Mouse (Mus musculus) cerebellum, adult 11-12 months (tissue): ENCODE measurements around the gene Wdr83.
"Not testable (repeated sequence)": the region's sequence is repeated elsewhere in the genome, so short reads cannot be mapped to it uniquely, and the experiment has no call there.

Experiments used
- DNase-seq: peaks from one replicate; pipeline ENCODE4 v3.0.0; 2022

Gene Wdr83

GRCm38 (mm10) chr8:85081216-85081555, at the start of gene Wdr83:
TSS of gene Wdr83 (minus strand) at chr8:85081306.
- DNase-seq = no peak

DNA sequence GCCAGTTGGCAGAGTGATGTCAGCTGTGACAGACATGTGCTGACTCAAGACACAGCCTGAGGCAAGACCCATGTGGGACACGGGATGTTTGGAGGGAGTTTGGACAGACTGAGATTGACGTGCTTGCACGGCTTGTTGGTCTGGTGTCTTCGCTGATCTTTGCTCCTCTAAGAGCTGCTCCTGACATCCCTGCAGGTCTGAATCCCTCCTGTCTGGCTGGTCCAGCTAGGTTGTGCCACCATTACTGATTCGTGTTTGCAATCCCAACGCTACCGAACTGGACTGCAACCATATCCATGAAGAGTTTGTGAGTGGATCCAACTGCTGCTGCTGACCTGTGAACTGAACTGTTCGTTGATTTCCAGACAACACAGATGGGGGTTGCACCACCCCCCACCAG, 42.6 kb upstream of the Wdr83 start:
- DNase-seq = no peak

GRCm38 (mm10) chr8:85122995-85123394, 41.9 kb upstream of the Wdr83 start, which contains the start of gene Zfp791:
TSS of gene Zfp791 (minus strand) at chr8:85123095.
- no peak for DNase-seq

GRCm38 (mm10) chr8:85120251-85120650, 39.1 kb upstream of the Wdr83 start:
- DNase-seq = not testable (repeated sequence)

DNA sequence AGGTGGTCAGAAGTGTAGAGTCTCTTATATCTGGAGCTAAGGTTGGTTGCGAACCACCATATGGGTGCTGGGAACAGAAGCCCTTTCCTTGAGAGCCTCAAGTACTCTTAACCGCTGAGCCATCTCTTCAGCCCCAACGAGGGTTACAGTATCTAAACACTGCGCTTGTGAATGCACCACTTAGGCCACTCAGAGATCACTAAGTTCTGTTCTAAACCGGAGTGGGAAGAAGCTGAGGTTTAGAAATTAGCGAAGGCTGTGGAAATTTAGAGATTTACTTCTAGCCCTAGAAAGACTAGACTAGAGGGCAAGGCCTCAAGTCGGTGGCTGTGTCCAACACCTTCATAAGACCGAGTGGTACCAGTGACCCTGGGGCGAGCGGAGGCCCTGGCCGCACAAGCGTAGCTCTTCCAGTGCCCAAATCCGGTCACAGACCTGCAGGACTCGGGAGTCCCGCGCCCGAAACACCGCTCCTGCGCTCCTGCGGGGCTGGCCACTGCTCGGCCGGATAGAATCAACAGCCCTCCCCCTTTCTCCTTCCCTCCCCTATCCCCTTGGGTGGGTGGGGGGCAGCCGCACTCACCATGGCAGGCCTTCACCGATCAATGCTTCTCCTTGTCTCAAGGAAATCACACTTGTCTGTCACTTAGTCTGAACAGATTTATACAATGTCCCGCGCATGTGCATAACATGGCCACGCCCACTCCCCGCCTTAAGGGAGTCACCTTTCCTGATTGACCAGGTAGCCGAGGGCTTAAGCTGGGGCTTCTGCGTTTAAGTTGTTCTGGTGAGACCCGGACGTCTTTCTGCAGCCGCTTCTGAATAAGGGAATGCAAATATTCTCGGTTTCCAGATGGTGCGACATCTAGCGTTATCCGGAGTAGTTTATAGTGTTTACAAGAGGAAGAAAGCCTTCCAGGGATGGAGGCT, 38.2 kb upstream of the Wdr83 start:
- DNase-seq = peak; percentile 84

GRCm38 (mm10) chr8:85116984-85117383, 35.9 kb upstream of the Wdr83 start:
- DNase-seq = no peak

DNA sequence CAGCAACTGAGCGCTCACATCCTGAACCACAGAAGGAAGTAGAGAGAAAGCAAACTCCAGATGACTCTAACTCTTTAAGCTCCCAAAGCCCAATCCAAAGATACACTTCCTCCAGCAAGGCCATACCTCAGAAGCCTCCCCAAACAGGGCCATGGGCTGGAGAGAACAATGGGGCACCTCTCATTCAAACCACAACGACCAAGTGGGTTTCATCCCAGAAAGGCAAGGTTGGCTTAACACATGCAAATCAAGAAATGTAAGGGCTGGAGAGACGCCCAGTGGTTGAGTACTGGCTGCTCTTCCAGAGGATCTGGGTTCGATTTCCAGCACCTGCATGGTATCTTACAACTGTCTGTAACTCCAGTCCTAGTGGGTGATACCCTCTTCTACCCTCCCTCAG, 34.4 kb upstream of the Wdr83 start:
- no peak for DNase-seq

DNA sequence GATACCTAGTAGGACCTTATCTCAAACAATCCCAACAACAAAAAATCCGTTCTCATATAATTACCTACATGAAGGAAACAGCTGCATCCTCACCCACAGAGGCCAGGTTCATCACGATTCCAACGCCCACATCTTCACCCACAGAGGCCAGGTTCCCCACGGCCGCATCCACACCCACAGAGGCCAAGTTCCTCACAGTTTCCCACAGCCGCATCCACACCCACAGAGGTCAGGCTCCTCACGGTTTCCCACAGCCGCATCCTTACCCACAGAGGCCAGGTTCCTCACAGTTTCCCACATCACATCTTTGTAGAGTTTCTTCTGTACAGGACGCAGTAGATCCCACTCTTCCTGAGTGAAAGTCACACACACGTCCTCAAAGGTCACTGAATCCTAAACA, 32.1 kb upstream of the Wdr83 start:
- no peak for DNase-seq

GRCm38 (mm10) chr8:85100076-85100665, 19.1 kb upstream of the Wdr83 start:
- no peak for DNase-seq

DNA sequence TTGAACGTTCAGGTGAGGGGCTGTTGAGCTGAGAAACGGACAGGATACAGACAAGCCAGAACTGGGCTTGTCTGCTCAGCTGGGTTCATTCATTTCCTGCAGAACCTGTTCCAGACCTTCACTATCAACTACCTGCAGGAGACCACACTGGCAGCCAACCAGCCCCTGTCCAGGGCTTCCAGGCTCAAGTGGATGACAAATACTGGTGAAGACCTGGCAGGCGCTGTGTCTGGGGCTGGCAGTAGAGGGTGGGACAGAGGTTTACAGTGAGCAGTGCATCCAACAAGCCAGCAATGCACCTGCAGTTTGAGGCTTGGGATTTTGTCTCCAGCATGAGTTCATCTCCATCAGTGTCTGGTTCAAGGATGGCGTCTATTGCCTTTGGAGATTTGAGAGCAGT, 15.7 kb upstream of the Wdr83 start:
- no peak for DNase-seq

- no peak for DNase-seq
These were observed 15.1 kb upstream of the Wdr83 start for GRCm38 (mm10) chr8:85096196-85096595.

- DNase-seq = no peak
These were observed 14.5 kb upstream of the Wdr83 start for GRCm38 (mm10) chr8:85095566-85095965.

- no peak for DNase-seq
These were observed 13.9 kb upstream of the Wdr83 start for GRCm38 (mm10) chr8:85095051-85095450.

GRCm38 (mm10) chr8:85091526-85092090, 10.5 kb upstream of the Wdr83 start:
- no peak for DNase-seq

DNA sequence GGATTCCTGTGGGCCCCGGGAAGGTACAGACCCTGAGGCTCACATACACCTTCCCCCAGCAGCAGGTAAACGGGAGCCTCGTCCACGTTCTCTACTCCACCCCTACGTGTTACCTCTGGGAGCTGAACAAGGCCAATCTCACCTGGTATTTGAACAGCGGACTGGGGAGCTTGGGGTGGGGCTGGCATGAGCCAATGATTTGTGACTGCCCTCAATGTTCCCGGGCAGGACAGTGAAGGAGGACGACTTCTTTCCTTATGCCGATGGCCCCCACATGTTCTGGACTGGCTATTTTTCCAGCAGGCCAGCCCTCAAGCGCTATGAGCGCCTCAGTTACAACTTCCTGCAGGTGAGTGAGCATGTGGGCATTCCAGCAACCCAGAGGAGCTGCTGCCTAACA, 9.8 kb upstream of the Wdr83 start:
- DNase-seq = no peak

- no peak for DNase-seq
These were observed 7.7 kb upstream of the Wdr83 start for GRCm38 (mm10) chr8:85088771-85089170.

DNA sequence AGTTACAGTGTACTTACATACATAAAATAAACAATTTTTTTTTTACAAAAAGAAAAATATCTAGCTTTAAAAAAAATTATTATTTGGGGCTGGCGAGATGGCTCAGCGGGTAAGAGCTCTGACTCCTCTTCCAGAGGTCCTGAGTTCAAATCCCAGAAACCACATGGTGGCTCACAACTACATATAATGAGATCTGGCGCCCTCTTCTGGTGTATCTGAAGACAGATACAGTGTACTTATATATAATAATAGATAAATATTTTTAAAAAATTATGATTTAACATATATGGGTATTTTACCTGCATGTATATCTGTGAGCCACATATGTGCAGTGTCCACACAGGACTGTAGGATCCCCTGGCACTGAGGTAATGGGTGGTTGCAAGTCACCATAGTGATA, 5.1 kb upstream of the Wdr83 start:
- DNase-seq = no peak

- DNase-seq = no peak
These were observed 3.5 kb upstream of the Wdr83 start for GRCm38 (mm10) chr8:85084633-85085032.

DNA sequence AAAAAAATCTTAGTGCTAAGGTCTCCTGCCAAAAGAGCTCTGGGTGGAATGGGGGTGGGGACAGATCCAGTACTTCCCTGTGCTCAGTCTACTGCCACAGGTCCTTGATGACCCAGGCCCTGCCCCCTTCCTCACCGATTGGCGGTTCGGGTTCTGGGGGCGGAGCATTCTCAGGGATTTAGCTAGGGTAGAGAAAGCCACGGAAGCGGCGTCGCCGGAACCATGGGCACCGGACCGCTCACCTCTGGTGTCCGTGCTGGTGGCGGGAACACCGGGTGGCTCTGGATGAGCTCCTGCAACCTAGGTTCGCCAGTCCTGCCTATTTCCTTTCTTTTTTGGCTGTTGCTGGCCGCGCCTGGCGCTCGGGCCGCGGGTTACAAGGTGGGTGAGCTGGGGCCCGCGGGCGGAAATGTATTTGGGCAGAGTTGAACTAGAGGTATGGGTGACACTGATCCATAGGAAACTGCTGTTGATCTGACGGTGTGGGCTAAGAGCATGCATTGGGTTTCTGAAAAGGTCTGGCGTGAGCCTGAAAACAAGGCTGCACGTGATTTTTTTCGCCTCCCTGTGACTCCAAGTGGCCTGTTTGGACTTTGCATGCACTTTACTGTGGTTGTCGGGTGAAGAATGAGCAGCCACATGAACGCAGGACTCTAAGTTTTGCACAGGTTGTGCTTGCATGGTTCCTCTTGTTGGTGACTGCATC, 2.2 kb upstream of the Wdr83 start, which contains the start of gene Man2b1:
Man2b1 (plus strand) TSS at position 163 of the 706 bp plus-strand sequence.
- peak; percentile 89 for DNase-seq

GRCm38 (mm10) chr8:85082169-85082568, 1.1 kb upstream of the Wdr83 start:
- not testable (repeated sequence) for DNase-seq

DNA sequence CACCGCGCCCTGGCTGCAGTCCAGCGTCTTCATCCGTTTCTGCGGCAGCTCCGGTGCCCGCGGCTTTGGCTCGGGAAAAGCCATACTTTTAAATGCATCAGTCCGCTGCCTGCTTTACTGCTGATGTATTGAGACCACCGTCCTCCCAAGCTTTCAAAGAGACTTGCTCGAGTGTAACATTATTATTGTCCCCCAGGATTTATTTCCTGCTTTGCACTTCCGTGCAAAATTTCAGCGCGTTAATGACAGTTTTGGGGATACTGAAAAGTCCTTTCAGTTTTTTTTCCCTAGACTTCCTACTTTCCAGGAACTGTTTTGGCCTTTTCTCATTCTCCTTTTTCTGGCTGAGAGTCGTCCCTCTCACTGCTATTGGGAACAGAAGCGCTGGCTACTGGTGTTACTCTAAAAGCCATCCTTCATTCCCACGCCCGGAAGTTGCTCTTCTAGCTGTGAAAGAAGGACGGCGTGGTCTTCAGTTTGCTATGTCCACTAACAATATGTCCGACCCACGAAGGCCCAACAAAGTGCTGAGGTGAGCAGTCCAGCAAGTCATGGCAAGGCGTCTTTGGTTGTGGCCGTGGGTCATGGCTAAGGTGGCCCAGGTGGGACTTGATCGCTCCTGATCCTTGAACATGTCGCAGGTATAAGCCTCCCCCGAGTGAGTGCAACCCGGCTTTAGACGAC, 432 bp downstream of the Wdr83 start, which contains the start of gene Wdr83os:
Wdr83os (plus strand) TSS at position 209 of the 684 bp plus-strand sequence.
- no peak for DNase-seq

DNA sequence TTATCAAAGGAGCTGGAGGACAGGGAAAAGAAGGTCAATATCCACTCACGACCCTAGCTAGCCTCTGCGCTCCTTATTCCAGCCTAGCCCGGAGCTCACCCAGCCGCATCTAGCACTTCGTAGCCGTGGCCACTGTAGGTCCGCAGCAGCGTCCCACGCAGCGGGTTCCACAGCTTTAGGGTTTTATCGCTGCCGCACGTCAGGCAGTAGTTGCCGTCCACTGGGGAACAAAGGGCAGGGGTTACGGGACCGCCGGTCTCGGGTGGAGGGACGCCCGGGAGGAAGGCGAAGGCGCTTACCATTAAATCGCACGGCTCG, 933 bp downstream of the Wdr83 start:
- no peak for DNase-seq

DNA sequence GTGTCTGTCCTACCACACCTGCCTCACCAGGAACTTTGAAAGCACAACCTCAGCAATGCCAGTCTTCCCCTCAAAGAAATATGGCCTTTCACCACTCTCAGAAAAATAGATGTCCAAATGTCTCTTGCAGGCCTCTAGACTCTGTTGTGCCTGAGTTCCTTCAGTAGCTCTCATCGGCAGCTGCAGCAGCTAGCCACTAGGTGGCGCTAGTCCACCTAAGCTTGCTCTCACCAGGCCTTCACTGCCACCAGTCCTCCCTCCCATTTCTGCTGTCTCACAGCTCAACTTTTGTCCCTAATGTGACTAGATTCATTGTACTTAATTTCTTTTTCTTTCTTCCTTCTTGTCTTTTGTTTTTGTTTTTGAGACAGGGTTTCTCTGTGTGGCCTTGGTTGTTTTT, 4.1 kb downstream of the Wdr83 start:
- peak; percentile 75 for DNase-seq
